Mouse (Mus musculus): Measurements from ENCODE around the gene Mical2. TPM values are rescaled to one million over a fixed set of nuclear protein-coding genes. Genes with fewer than 3 reads are reported as not detected.

Mical2 gene
- polyA plus RNA-seq, 1 experiment from 2014 or later: 3.4 TPM

- Histone ChIP-seq H3K27ac (peak overlapping the region; percentile 38; the same call in 1 of the 2 replicates), H3K4me3 (no peak overlapping the region), H3K4me1 (no peaks in the 10 kb centered on the region), H3K9me3 (replicated peaks) (no peaks in the 10 kb centered on the region), H3K36me3 (no peaks in the 10 kb centered on the region), H3K9ac (no peak overlapping the region), H3K4me2 (no peak overlapping the region), H3K27me3 (replicated peaks) (no peaks in the 10 kb centered on the region)
- peak; percentile 62 for ATAC-seq
- WGBS (ENCODE audit: insufficient replicate concordance): 39% methylated on average over 7 of the region's 7 CpGs
Measured at GRCm38 (mm10) chr7:112354503-112354951, 128.9 kb downstream of the Mical2 start.

- Histone ChIP-seq H3K27ac (no peak overlapping the region), H3K27me3 (replicated peaks) (no peaks in the 10 kb centered on the region), H3K9me3 (replicated peaks) (no peaks in the 10 kb centered on the region), H3K36me3 (no peaks in the 10 kb centered on the region), H3K4me1 (no peaks in the 10 kb centered on the region), H3K4me2 (no peak overlapping the region), H3K9ac (no peak overlapping the region), H3K4me3 (no peak overlapping the region)
- no peak for ATAC-seq
- WGBS (ENCODE audit: insufficient replicate concordance): 81% methylated on average over 3 of the region's 3 CpGs
Measured at GRCm38 (mm10) chr7:112359594-112359993, 133.9 kb downstream of the Mical2 start.

GRCm38 (mm10) chr7:112362574-112363200 lies 137.0 kb downstream of the Mical2 start:
- Histone ChIP-seq H3K9me3 (replicated peaks) (no peaks in the 10 kb centered on the region), H3K27me3 (replicated peaks) (no peaks in the 10 kb centered on the region), H3K4me3 (no peak overlapping the region), H3K4me2 (no peak overlapping the region), H3K9ac (no peak overlapping the region), H3K4me1 (no peaks in the 10 kb centered on the region), H3K27ac (no peak overlapping the region), H3K36me3 (no peaks in the 10 kb centered on the region)
- 64% methylated on average over 7 of the region's 7 CpGs for WGBS (ENCODE audit: insufficient replicate concordance)
- no peak for ATAC-seq

DNA sequence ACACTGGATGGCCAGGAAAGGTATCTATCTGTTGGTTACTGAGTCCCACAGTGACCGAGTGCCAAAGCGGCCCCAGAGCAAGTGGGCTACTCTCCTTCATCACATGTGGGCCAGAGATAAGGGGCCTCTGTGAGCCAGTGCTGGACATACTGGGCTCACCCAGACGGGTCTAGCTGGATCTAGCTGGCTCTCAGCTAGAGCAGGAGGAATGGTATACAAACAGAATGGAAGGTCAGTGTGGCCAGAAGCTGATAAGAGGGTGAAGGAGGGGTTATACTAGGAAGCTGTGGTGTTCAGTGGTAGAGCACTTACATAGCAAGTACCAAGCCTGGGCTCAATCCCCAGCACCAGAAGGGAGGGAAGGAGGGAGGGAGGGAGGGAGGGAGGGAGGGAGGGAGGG lies 140.2 kb downstream of the Mical2 start:
- no peaks in the 10 kb centered on the region for H3K9me3 ChIP-seq (replicated peaks)
- no peak overlapping the region for H3K4me2 ChIP-seq
- no peak overlapping the region for H3K4me3 ChIP-seq
- ATAC-seq: no peak
- H3K36me3 ChIP-seq: no peaks in the 10 kb centered on the region
- no peak overlapping the region for H3K9ac ChIP-seq
- no peaks in the 10 kb centered on the region for H3K4me1 ChIP-seq
- no peaks in the 10 kb centered on the region for H3K27me3 ChIP-seq (replicated peaks)
- H3K27ac ChIP-seq: no peak overlapping the region
- WGBS (ENCODE audit: insufficient replicate concordance): 32% methylated on average over 3 of the region's 3 CpGs

GRCm38 (mm10) chr7:112369046-112369445 lies 143.4 kb downstream of the Mical2 start:
- H3K27ac ChIP-seq: no peak overlapping the region
- H3K4me3 ChIP-seq: no peak overlapping the region
- H3K4me2 ChIP-seq: no peak overlapping the region
- WGBS (ENCODE audit: insufficient replicate concordance): 36% methylated on average over 2 of the region's 2 CpGs
- H3K4me1 ChIP-seq: no peaks in the 10 kb centered on the region
- no peaks in the 10 kb centered on the region for H3K36me3 ChIP-seq
- H3K27me3 ChIP-seq (replicated peaks): no peaks in the 10 kb centered on the region
- H3K9me3 ChIP-seq (replicated peaks): no peaks in the 10 kb centered on the region
- peak; percentile 29; the same call in 1 of the 2 replicates for ATAC-seq
- no peak overlapping the region for H3K9ac ChIP-seq

GRCm38 (mm10) chr7:112369977-112370376 lies 144.3 kb downstream of the Mical2 start:
- WGBS (ENCODE audit: insufficient replicate concordance): 61% methylated on average over 3 of the region's 3 CpGs
- H3K27me3 ChIP-seq (replicated peaks): no peaks in the 10 kb centered on the region
- no peak overlapping the region for H3K4me2 ChIP-seq
- H3K36me3 ChIP-seq: no peaks in the 10 kb centered on the region
- H3K4me1 ChIP-seq: no peaks in the 10 kb centered on the region
- no peak overlapping the region for H3K27ac ChIP-seq
- ATAC-seq: no peak
- H3K9ac ChIP-seq: no peak overlapping the region
- H3K4me3 ChIP-seq: no peak overlapping the region
- H3K9me3 ChIP-seq (replicated peaks): no peaks in the 10 kb centered on the region

DNA sequence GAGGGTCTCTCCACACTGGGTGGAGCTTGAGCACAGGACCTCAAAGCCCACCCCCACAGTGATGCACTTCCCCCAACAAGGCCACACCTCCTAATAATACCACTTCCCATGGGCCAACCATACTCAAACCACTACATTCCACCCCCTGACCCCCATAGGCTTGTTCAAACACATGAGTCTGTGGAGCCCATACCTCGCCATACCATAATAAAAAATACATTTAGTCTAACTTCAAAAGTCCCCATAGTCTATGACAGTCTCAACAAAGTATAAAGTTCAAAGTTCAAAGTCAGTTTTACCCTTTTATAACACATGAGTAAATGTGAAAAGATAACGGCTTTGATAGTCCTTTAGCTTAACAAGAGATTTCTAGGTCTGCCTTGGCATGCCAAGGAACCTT lies 145.7 kb downstream of the Mical2 start:
- H3K9ac ChIP-seq: no peak overlapping the region
- H3K9me3 ChIP-seq (replicated peaks): no peaks in the 10 kb centered on the region
- no peak overlapping the region for H3K27ac ChIP-seq
- H3K4me2 ChIP-seq: no peak overlapping the region
- 68% methylated on average over 2 of the region's 2 CpGs for WGBS (ENCODE audit: insufficient replicate concordance)
- ATAC-seq: no peak
- H3K4me1 ChIP-seq: no peaks in the 10 kb centered on the region
- H3K36me3 ChIP-seq: no peaks in the 10 kb centered on the region
- H3K27me3 ChIP-seq (replicated peaks): no peaks in the 10 kb centered on the region
- no peak overlapping the region for H3K4me3 ChIP-seq

DNA sequence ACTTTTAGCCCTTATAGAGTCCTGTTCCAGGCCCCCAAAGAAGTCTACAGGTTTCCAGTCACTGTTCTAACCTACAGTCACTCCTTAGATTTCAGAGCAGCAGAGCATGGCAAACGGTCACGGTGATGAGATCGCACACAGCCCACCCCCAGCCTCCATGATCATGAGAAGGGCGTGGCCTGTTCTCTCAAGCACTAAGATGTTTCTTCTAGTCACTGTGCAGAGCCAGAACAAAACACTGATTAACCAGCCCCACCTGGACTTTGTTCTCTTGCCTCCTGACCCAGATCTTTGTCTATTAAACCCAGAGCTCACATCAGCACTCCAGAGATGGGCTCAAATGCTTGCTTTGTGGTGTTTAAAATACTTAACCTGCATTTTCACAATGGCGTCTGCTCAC lies 148.4 kb downstream of the Mical2 start:
- H3K27me3 ChIP-seq (replicated peaks): no peaks in the 10 kb centered on the region
- no peaks in the 10 kb centered on the region for H3K36me3 ChIP-seq
- 74% methylated on average over 5 of the region's 5 CpGs for WGBS (ENCODE audit: insufficient replicate concordance)
- H3K27ac ChIP-seq: no peak overlapping the region
- no peak overlapping the region for H3K4me2 ChIP-seq
- H3K4me1 ChIP-seq: no peaks in the 10 kb centered on the region
- H3K4me3 ChIP-seq: no peak overlapping the region
- no peak overlapping the region for H3K9ac ChIP-seq
- ATAC-seq: no peak
- H3K9me3 ChIP-seq (replicated peaks): no peaks in the 10 kb centered on the region

GRCm38 (mm10) chr7:112375062-112375461 lies 149.4 kb downstream of the Mical2 start:
- no peaks in the 10 kb centered on the region for H3K4me1 ChIP-seq
- WGBS (ENCODE audit: insufficient replicate concordance): 37% methylated on average over 9 of the region's 9 CpGs
- H3K4me2 ChIP-seq: no peak overlapping the region
- peak overlapping the region; percentile 47; the same call in 1 of the 2 replicates for H3K27ac ChIP-seq
- no peaks in the 10 kb centered on the region; the same call in 1 of the 2 replicates for H3K27me3 ChIP-seq (replicated peaks)
- no peak overlapping the region for H3K4me3 ChIP-seq
- no peaks in the 10 kb centered on the region for H3K36me3 ChIP-seq
- no peak overlapping the region for H3K9ac ChIP-seq
- H3K9me3 ChIP-seq (replicated peaks): no peaks in the 10 kb centered on the region
- ATAC-seq: no peak

DNA sequence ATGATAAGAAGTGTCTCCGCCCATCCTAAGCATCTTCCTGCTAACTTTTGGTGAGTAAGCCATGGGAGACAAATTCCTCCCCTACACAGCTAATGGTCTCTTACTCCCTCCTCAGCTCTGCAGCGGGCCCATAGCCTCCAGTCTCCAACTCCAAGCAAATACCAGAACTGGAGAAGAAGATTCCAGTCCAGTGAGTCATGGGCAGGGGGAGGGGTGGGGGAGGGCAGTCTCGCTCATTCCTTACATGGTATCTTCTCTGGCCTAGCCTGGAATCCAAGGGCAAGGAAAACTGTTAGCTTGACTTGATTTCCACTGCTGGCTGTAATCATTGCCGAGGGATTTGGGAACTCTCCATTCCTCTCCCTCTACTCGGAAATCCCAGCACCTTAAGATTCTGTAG lies 150.2 kb downstream of the Mical2 start:
- no peaks in the 10 kb centered on the region; the same call in 1 of the 2 replicates for H3K27me3 ChIP-seq (replicated peaks)
- H3K9me3 ChIP-seq (replicated peaks): no peaks in the 10 kb centered on the region
- H3K27ac ChIP-seq: peak overlapping the region; percentile 40; the same call in 1 of the 2 replicates
- 40% methylated on average over 5 of the region's 5 CpGs for WGBS (ENCODE audit: insufficient replicate concordance)
- no peak overlapping the region for H3K4me3 ChIP-seq
- ATAC-seq: no peak
- no peaks in the 10 kb centered on the region for H3K4me1 ChIP-seq
- H3K36me3 ChIP-seq: no peaks in the 10 kb centered on the region
- H3K9ac ChIP-seq: no peak overlapping the region
- no peak overlapping the region for H3K4me2 ChIP-seq

DNA sequence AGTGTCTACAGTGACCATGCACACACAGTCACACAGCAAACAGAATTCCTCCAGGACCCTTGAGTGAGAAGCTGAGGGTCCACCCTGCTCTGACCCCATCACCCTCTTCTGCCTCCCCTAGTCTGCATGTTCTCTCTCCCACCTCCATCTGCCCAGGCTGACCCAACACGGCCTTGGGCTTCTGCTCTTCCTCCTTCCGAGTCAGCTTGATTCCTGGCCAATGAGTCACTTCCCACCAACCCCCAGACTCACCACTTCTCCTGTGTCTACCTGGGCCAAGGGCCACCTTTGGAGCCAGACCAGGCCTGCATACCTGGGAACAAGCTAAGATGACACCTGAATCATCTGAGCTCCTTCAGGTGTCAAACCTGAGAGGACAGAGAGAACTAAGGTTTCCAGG lies 151.0 kb downstream of the Mical2 start:
- Histone ChIP-seq H3K4me3 (no peak overlapping the region), H3K9me3 (replicated peaks) (no peaks in the 10 kb centered on the region), H3K27me3 (replicated peaks) (no peaks in the 10 kb centered on the region; the same call in 1 of the 2 replicates), H3K4me1 (no peaks in the 10 kb centered on the region), H3K27ac (peak overlapping the region; percentile 40; the same call in 1 of the 2 replicates), H3K36me3 (no peaks in the 10 kb centered on the region), H3K9ac (no peak overlapping the region), H3K4me2 (no peak overlapping the region)
- 17% methylated on average over 2 of the region's 2 CpGs for WGBS (ENCODE audit: insufficient replicate concordance)
- no peak for ATAC-seq

DNA sequence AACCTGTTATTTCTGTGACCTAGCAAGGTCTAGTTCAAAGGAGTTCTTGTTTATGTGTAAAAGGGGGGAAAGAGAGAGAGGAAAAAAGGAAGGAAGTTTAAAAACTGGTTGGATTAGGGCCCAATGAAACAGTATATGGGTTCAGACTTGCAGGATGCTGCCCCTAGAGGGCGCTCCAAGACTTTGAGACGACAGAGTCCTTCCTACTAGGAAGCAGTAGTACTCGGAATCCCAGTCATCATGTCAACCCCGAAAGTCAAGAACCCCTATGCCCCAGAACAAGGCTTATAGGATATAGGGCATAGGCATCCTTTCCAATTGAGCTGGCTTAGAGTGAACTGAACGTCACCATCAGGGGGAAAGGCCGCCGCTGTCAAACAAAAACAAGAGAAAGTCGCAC lies 151.7 kb downstream of the Mical2 start:
- no peak overlapping the region for H3K9ac ChIP-seq
- H3K4me1 ChIP-seq: no peaks in the 10 kb centered on the region
- H3K4me2 ChIP-seq: no peak overlapping the region
- no peaks in the 10 kb centered on the region for H3K36me3 ChIP-seq
- H3K4me3 ChIP-seq: no peak overlapping the region
- no peaks in the 10 kb centered on the region for H3K9me3 ChIP-seq (replicated peaks)
- no peak overlapping the region for H3K27ac ChIP-seq
- 40% methylated on average over 8 of the region's 8 CpGs for WGBS (ENCODE audit: insufficient replicate concordance)
- H3K27me3 ChIP-seq (replicated peaks): no peaks in the 10 kb centered on the region; the same call in 1 of the 2 replicates
- no peak for ATAC-seq

DNA sequence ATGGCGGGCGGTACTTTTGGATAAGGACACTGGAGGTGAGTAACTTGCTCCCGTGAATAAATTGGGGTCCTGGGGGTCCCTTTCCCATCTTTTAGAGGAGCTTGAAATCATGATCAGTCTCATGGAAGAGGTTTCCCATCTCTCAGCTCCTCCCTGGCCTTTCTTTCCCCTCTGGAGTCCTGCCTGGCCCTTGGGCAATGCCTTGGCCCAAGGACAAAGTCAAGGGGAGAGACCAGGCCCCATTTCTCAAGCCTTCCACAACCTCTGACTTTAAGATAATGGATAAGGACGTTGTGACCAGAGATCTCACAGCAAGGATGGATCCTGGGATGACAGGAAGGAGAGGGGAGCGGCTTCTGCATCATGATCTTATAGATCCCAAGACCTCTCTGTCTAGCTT lies 152.4 kb downstream of the Mical2 start:
- Histone ChIP-seq H3K4me3 (no peak overlapping the region), H3K27ac (no peak overlapping the region), H3K4me1 (no peaks in the 10 kb centered on the region), H3K4me2 (no peak overlapping the region), H3K9ac (no peak overlapping the region), H3K27me3 (replicated peaks) (no peaks in the 10 kb centered on the region; the same call in 1 of the 2 replicates), H3K36me3 (no peaks in the 10 kb centered on the region), H3K9me3 (replicated peaks) (no peaks in the 10 kb centered on the region)
- WGBS (ENCODE audit: insufficient replicate concordance): 57% methylated on average over 5 of the region's 5 CpGs
- no peak for ATAC-seq
